Mouse (Mus musculus) thymus, postnatal 25 days (tissue): Measurements from ENCODE around the gene Trp53i13.
A peak's percentile ranks its signal among the peaks of the same experiment; 100 is the strongest.

ENCODE experiments used
- DNase-seq: peaks from one replicate; pipeline ENCODE4 v3.0.0; 2022

The Trp53i13 gene

GRCm38 (mm10) chr11:77491123-77491501 lies 24.7 kb downstream of the Trp53i13 start:
- peak; percentile 96 for DNase-seq

- DNase-seq = no peak
Observed at GRCm38 (mm10) chr11:77490451-77490850, 25.3 kb downstream of the Trp53i13 start.

- DNase-seq = peak; percentile 62
Observed at GRCm38 (mm10) chr11:77489591-77490235, 26.1 kb downstream of the Trp53i13 start, which contains the start of gene Ankrd13b. Gene Ankrd13b (minus strand): TSS chr11:77489678.

- DNase-seq = peak; percentile 46
Observed at GRCm38 (mm10) chr11:77488771-77489581, 26.8 kb downstream of the Trp53i13 start.

- no peak for DNase-seq
Observed at GRCm38 (mm10) chr11:77486798-77487197, 29.0 kb downstream of the Trp53i13 start.

GRCm38 (mm10) chr11:77485229-77485628 lies 30.6 kb downstream of the Trp53i13 start:
- DNase-seq = no peak

- peak; percentile 78 for DNase-seq
Observed at GRCm38 (mm10) chr11:77483510-77484255, 32.1 kb downstream of the Trp53i13 start.

GRCm38 (mm10) chr11:77483043-77483442 lies 32.7 kb downstream of the Trp53i13 start:
- DNase-seq = no peak

GRCm38 (mm10) chr11:77476895-77477294 lies 38.9 kb downstream of the Trp53i13 start:
- DNase-seq = no peak

- no peak for DNase-seq
Observed at GRCm38 (mm10) chr11:77476216-77476615, 39.6 kb downstream of the Trp53i13 start.

GRCm38 (mm10) chr11:77472775-77473174 lies 43.0 kb downstream of the Trp53i13 start:
- no peak for DNase-seq

- no peak for DNase-seq
Observed at GRCm38 (mm10) chr11:77471407-77471806, 44.4 kb downstream of the Trp53i13 start.

- DNase-seq = no peak
Observed at GRCm38 (mm10) chr11:77468397-77468796, 47.4 kb downstream of the Trp53i13 start.

- peak; percentile 88 for DNase-seq
Observed at GRCm38 (mm10) chr11:77467784-77468183, 48.0 kb downstream of the Trp53i13 start.

- peak; percentile 93 for DNase-seq
Observed at GRCm38 (mm10) chr11:77467157-77467556, 48.6 kb downstream of the Trp53i13 start.

- no peak for DNase-seq
Observed at GRCm38 (mm10) chr11:77466544-77466943, 49.2 kb downstream of the Trp53i13 start.

GRCm38 (mm10) chr11:77465111-77465510 lies 50.7 kb downstream of the Trp53i13 start:
- no peak for DNase-seq

GRCm38 (mm10) chr11:77464684-77465083 lies 51.1 kb downstream of the Trp53i13 start:
- DNase-seq = no peak

GRCm38 (mm10) chr11:77463786-77464185 lies 52.0 kb downstream of the Trp53i13 start:
- no peak for DNase-seq

GRCm38 (mm10) chr11:77463101-77463445 lies 52.7 kb downstream of the Trp53i13 start:
- DNase-seq = no peak

GRCm38 (mm10) chr11:77462283-77463100 lies 53.3 kb downstream of the Trp53i13 start, which contains the start of gene Coro6:
Gene Coro6 (plus strand): TSS chr11:77462411.
- DNase-seq = no peak

- no peak for DNase-seq
Observed at GRCm38 (mm10) chr11:77461856-77462255, 53.9 kb downstream of the Trp53i13 start.
